Mouse (Mus musculus): Measurements from ENCODE around the gene Cd55b. TPM values are rescaled to one million over a fixed set of nuclear protein-coding genes. Genes with fewer than 3 reads are reported as not detected.
A peak's percentile ranks its signal among the peaks of the same experiment; 100 is the strongest.

Cd55b gene
- total and polyA plus RNA-seq, 3 experiments = not detected

DNA sequence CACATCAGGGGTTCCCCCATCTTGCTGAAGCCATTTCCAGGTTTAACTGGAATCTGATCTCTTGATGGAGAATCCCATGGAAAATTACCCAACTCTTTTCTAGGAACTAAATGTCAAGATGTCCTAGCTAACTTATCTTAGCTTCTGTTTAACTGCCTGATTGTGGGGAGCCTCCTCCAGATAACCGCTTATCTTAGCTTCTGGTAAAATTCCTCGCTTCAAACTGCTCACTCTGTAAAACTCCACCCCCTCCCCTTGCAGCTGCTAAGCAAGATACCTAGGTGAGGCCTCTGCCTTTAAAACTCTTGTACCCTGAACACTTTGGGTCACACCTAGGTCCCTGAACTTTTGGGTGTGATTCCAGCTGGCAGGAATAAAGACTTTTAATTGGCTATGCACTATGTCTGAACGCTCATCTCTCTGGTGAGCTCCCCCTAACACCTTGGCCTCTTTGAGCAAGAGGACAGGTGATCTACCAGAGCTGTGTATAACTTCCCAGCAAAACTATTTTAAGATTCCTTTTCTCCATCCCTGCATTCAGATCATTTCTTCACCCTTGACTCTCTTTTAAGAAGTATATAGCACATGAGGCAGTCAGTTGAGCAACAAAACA is 48.5 kb downstream of the Cd55b start (continued):
- no peak; the same call in 1 of the 2 replicates for TF ChIP-seq SMC3 (IDR thresholded peaks at IDR 0.05; ENCODE audit: low read depth, low read length)

DNA sequence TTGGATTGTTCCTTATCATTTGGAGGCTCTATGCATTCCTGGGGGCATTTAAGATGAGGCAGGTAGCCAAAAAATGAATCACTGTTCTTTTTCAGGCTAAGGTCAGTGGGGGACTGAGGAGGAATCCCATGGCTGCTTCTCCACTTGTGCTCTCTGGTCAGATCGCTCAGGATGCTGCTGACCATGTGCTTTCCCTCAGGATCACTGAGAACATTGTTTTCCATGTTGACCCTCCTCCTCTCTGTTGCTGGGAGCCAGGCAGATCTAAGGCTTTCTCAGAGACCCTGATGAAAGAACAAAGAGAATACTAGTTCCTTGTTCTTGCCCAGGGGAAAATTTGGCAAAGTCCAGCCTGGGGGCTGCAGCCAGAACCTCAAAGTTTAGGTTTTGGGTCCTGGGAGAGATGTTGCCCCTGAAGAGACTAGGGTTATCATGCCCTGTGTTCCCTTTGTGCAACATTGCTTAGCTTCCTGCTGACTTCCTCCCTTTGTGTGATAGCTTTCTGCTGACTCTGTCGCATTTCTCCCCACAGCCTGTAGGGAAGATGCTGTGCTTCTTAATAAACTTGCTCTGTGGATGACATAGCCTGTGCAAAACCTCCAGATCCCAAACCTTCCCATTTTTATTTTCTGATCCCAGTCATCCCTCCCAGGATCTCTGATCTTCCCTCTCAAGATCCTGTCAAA is 49.3 kb downstream of the Cd55b start:
- Histone ChIP-seq H3K9me3 (replicated peaks; ENCODE audit: insufficient read depth, low read length) (no peaks in the 10 kb centered on the region), H3K4me3 (ENCODE audit: control insufficient read depth in 1 of 2, insufficient read depth in 1 of 2, low read depth in 2 of 2, low read length in 2 of 2) (0 out of 4 replicates have a peak overlapping the region, but pooled peaks of 1 of the 2 experiments have one; percentile 8), H3K27me3 (ENCODE audit: control insufficient read depth in 1 of 2, insufficient read depth in 2 of 2, low read length in 2 of 2) (no peaks in the 10 kb centered on the region), H3K36me3 (ENCODE audit: control insufficient read depth in 1 of 2, insufficient read depth in 2 of 2, low read length in 2 of 2) (peaks cover 0 to 29% of the 10 kb centered on the region in 2 experiments; a peak in 2 of 4 replicates), H3K27ac (ENCODE audit: control insufficient read depth, low read depth, low read length) (peak overlapping the region; percentile 84), H3K9ac (ENCODE audit: control insufficient read depth, low read depth, low read length, poor library complexity, severe bottlenecking) (peak overlapping the region; percentile 40), H3K4me1 (ENCODE audit: control insufficient read depth in 1 of 2, insufficient read depth in 2 of 2, low read length in 2 of 2) (peaks cover 24 to 26% of the 10 kb centered on the region in 2 experiments), H3K79me2 (ENCODE audit: control insufficient read depth, insufficient read depth, low read length, poor library complexity) (no peaks in the 10 kb centered on the region)
- DNase-seq (ENCODE audit: low read depth, low spot score) = peak; percentile 89
- TF ChIP-seq SMC3 (IDR thresholded peaks at IDR 0.05; ENCODE audit: low read depth, low read length) (0 out of 2 replicates have a peak, but pooled peaks have one; percentile 2), ETS1 (IDR thresholded peaks at IDR 0.05; ENCODE audit: low read depth, low read length) (peak; percentile 53), USF2 (IDR thresholded peaks at IDR 0.05; ENCODE audit: borderline replicate concordance in 1 of 2, insufficient read depth in 1 of 2, low read depth in 1 of 2, low read length in 2 of 2) (no peak), CHD1 (IDR thresholded peaks at IDR 0.05; ENCODE audit: low read depth, low read length) (no peak), RCOR1 (IDR thresholded peaks at IDR 0.05; ENCODE audit: low read depth, low read length) (0 out of 2 replicates have a peak, but pooled peaks have one; percentile 38), ZNF384 (IDR thresholded peaks at IDR 0.05; ENCODE audit: low read depth, low read length) (no peak), MAFK (IDR thresholded peaks at IDR 0.05; ENCODE audit: borderline replicate concordance, low read depth, low read length) (peak; percentile 75; the same call in 1 of the 2 replicates), EP300 (IDR thresholded peaks at IDR 0.05; ENCODE audit: low read depth in 1 of 2, low read length in 2 of 2) (peak in 1 of 2 experiments; percentile 18; a peak in 1 of 4 replicates), CHD2 (IDR thresholded peaks at IDR 0.05; ENCODE audit: low read length) (no peak), MYC (IDR thresholded peaks at IDR 0.05; ENCODE audit: low read depth, low read length) (peak; percentile 45; the same call in 1 of the 2 replicates), SIN3A (IDR thresholded peaks at IDR 0.05; ENCODE audit: low read length) (no peak), POLR2A (IDR thresholded peaks at IDR 0.05; ENCODE audit: control insufficient read depth in 1 of 2, insufficient read depth in 1 of 2, low read depth in 1 of 2, low read length in 2 of 2, poor library complexity in 1 of 2) (peak in 1 of 2 experiments; percentile 28; a peak in 1 of 4 replicates), NELFE (IDR thresholded peaks at IDR 0.05; ENCODE audit: low read depth, low read length) (0 out of 2 replicates have a peak, but pooled peaks have one; percentile 34), CTCF (IDR thresholded peaks at IDR 0.05 in 2 of 3, conservative IDR thresholded peaks at IDR 0.05 in 1 of 3; ENCODE audit: control insufficient read depth in 1 of 3, insufficient read depth in 1 of 3, low read depth in 2 of 3, low read length in 3 of 3, poor library complexity in 1 of 3, severe bottlenecking in 1 of 3) (peak in 2 of 3 experiments; percentile 6 to 7; a peak in 1 of 6 replicates), UBTF (IDR thresholded peaks at IDR 0.05; ENCODE audit: borderline replicate concordance, insufficient read depth, low read depth, low read length) (no peak)

Data from MEL (cell line).